Mouse (Mus musculus): ENCODE measurements around the gene Npepl1.

- no peak for TF ChIP-seq CTCF (IDR thresholded peaks at IDR 0.05; ENCODE audit: low read depth)
- TF ChIP-seq EP300 (IDR thresholded peaks at IDR 0.05; ENCODE audit: low read depth), result no peak
These were observed 20.4 kb downstream of the Npepl1 start for GRCm38 (mm10) chr2:174130468-174131097.

All from liver, embryonic 14.5 days (tissue).